Mouse (Mus musculus) CD4-positive naive resting alpha-beta T cell, adult 57 days (primary cell): ENCODE data around the gene Wdr5b. TPM values are rescaled to one million over a fixed set of nuclear protein-coding genes. Genes with fewer than 3 reads are reported as not detected.

ENCODE experiments used
- total RNA-seq: library from RNA; stranded (reverse); gene quantifications from one replicate; pipeline ENCODE4 v1.2.4, GENCODE M21; 2023

Wdr5b gene
- 9.0 TPM for total RNA-seq

DNA sequence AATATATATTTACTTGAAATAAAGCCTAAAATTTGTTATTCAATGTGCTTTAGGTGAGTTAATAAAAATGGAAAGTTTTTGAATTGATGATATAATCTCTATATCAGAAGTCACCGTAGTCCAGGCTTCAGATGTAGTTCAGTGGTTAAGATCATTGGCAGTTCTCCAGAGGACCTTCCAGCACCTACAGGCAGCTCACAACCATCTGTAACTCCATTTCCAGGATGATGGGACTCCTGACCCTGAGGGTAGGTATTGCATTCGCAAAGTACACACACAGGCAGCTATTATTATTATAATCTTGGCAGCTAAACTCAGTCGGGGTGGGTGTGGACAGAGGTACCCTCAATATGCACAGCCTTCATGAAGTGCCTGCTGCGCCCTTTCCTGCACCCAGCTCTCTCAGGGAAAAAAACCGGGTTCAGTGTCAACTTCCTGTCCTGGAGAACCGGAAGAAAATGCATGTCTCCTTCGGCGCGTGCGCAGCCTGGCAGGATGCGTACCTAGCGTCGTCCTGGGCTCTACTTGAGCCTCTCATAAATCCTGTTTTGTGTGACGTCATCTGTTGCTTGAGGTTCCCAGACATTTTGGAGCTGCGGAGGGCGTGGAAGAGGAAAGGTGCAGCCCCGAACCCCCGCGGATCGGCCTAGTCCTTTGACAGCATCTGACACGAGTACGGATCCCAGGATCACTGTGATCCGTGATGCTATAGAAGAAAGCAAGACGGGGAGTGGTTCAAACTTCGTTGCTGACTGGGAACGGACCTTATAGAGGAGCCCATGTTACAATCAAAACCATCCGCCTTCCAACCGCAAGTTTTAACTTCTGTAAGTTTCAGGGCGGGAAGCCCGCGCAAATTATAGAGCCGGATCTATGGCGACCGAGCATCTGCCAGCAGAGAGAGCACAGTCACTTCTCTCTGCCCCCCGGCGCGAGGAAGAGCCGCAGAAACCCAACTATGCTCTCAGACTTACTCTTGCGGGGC lies at the start of gene Wdr5b:
Gene Wdr5b (plus strand): TSS at position 551 of the 985 bp plus-strand sequence.

GRCm38 (mm10) chr16:36071450-36072379 lies 30.7 kb downstream of the Wdr5b start, which contains the start of the genes Fam162a and Ccdc58:
Gene Fam162a, minus strand, starts transcription at chr16:36071594.
Gene Ccdc58, plus strand, starts transcription at chr16:36071685.

Other genes with a start within 250 kb of the Wdr5b start
- gene Parp14, start 169.6 kb upstream of the Wdr5b start, total RNA-seq, result 54.8 TPM
- gene Parp9, start 102.7 kb upstream of the Wdr5b start, total RNA-seq, result 49.0 TPM
- gene Dtx3l, start 102.0 kb upstream of the Wdr5b start, total RNA-seq, result 44.8 TPM
- 123 TPM for gene Kpna1, start 62.4 kb upstream of the Wdr5b start, total RNA-seq
- gene Fam162a, start 30.4 kb downstream of the Wdr5b start, total RNA-seq, result 42.8 TPM
- 24.9 TPM for gene Ccdc58, start 30.5 kb downstream of the Wdr5b start, total RNA-seq
- gene Csta1, start 90.1 kb downstream of the Wdr5b start, total RNA-seq, result not detected
- gene Stfa2l1, start 115.6 kb downstream of the Wdr5b start, total RNA-seq, result not detected
- not detected for gene Gm5483, start 143.0 kb downstream of the Wdr5b start, total RNA-seq
- not detected for gene Gm5416, start 169.2 kb downstream of the Wdr5b start, total RNA-seq
- not detected for gene 2010005H15Rik, start 180.3 kb downstream of the Wdr5b start, total RNA-seq
- not detected for gene Stfa1, start 235.8 kb downstream of the Wdr5b start, total RNA-seq